Mouse (Mus musculus) MEL (cell line): Measurements from ENCODE around the gene 1700024P04Rik.

ENCODE experiments used
- CHD1 ChIP-seq: IDR thresholded peaks from 2 replicates; pipeline ENCODE4 v1.6.1; 2012; ENCODE audit warnings: low read depth, mild to moderate bottlenecking, inconsistent platforms, low read length, improper control_type of control experiment
- CTCF ChIP-seq, 3 experiments: IDR thresholded peaks in 2 of 3; conservative IDR thresholded peaks in 1 of 3; 2 replicates each; pipeline ENCODE4 v1.5.1; 2011 to 2012; ENCODE audit warnings: low read length in 3 of 3, low read depth in 2 of 3, mild to moderate bottlenecking in 2 of 3, improper control_type of control experiment in 1 of 3, inconsistent platforms in 1 of 3, mixed read lengths in 1 of 3, moderate library complexity in 1 of 3; ENCODE audit not compliant: control insufficient read depth in 1 of 3, insufficient read depth in 1 of 3, poor library complexity in 1 of 3, severe bottlenecking in 1 of 3
- EP300 ChIP-seq, 2 experiments: IDR thresholded peaks; 2 replicates each; pipeline ENCODE4 v1.6.1; 2011; ENCODE audit warnings: improper control_type of control experiment in 2 of 2, low read length in 2 of 2, low read depth in 1 of 2, mild to moderate bottlenecking in 1 of 2
- MAX ChIP-seq: IDR thresholded peaks from 2 replicates; pipeline ENCODE4 v1.6.1; 2011; ENCODE audit warnings: low read length, improper control_type of control experiment
- MYC ChIP-seq: IDR thresholded peaks from 2 replicates; pipeline ENCODE4 v1.6.1; 2011; ENCODE audit warnings: low read depth, mild to moderate bottlenecking, low read length, improper control_type of control experiment, moderate library complexity
- POLR2A ChIP-seq, 2 experiments: IDR thresholded peaks; 2 replicates each; pipeline ENCODE4 v1.6.1; 2011 to 2012; ENCODE audit warnings: low read length in 2 of 2, mild to moderate bottlenecking in 2 of 2, control low read depth in 1 of 2, improper control_type of control experiment in 1 of 2, low read depth in 1 of 2, moderate library complexity in 1 of 2; ENCODE audit not compliant: control insufficient read depth in 1 of 2, insufficient read depth in 1 of 2, poor library complexity in 1 of 2
- POLR2AphosphoS2 ChIP-seq: IDR thresholded peaks from 2 replicates; pipeline ENCODE4 v1.6.1; 2011; ENCODE audit warnings: low read length, improper control_type of control experiment
- SMC3 ChIP-seq: IDR thresholded peaks from 2 replicates; pipeline ENCODE4 v1.6.1; 2011; ENCODE audit warnings: low read depth, low read length, improper control_type of control experiment
- TAL1 ChIP-seq: IDR thresholded peaks from 2 replicates; pipeline ENCODE4 v1.6.1; 2012; ENCODE audit warnings: mild to moderate bottlenecking, inconsistent platforms, low read length, moderate library complexity, mixed read lengths

- no peak for TF ChIP-seq SMC3
- TF ChIP-seq CTCF (IDR thresholded peaks at IDR 0.05 in 2 of 3, conservative IDR thresholded peaks at IDR 0.05 in 1 of 3; ENCODE audit: control insufficient read depth in 1 of 3, insufficient read depth in 1 of 3, low read depth in 2 of 3, low read length in 3 of 3, poor library complexity in 1 of 3, severe bottlenecking in 1 of 3): no peak
- TF ChIP-seq POLR2A (IDR thresholded peaks at IDR 0.05; ENCODE audit: control insufficient read depth in 1 of 2, insufficient read depth in 1 of 2, low read depth in 1 of 2, low read length in 2 of 2, poor library complexity in 1 of 2): no peak
- TF ChIP-seq TAL1: no peak
- no peak for TF ChIP-seq MAX
- TF ChIP-seq POLR2AphosphoS2: no peak
- no peak for TF ChIP-seq EP300 (IDR thresholded peaks at IDR 0.05; ENCODE audit: low read depth in 1 of 2, low read length in 2 of 2)
- TF ChIP-seq CHD1: no peak
- TF ChIP-seq MYC: no peak
These were observed 42.5 kb downstream of the 1700024P04Rik start for GRCm38 (mm10) chr13:98941829-98942343.
